Mouse (Mus musculus): Measurements from ENCODE around the gene Gm42906.

DNA sequence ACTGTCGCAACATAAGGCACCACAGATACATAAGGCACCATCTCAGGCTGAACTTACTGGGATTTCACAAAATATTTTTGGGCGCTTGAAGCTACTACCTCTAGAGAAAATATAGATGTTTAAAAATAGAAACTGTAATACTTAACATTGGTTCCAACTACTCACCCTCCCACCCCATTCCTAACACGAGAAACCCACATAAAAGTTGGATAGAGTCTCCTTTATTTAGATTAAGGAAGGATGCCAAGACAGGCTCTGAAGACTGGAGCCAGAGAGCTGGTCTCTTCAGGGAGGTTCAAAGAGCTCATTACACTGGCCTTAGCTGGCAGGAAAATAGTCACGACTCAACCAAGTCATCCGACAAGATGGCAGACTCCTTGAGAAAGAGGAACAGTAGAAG, 361.9 kb downstream of the Gm42906 start:
- TF ChIP-seq CTCF (IDR thresholded peaks at IDR 0.05) (no peak), EP300 (IDR thresholded peaks at IDR 0.05) (no peak)

Data from lung, postnatal 0 days (tissue).